Mouse (Mus musculus) brown adipose tissue, adult 24 weeks (tissue): Measurements from ENCODE around the gene Sspo. TPM values are rescaled to one million over a fixed set of nuclear protein-coding genes. Genes with fewer than 3 reads are reported as not detected.

Experiments
- H3K27ac ChIP-seq: fragments of 200-500 bp; replicated peaks from 2 replicates; pipeline ENCODE4 v1.5.1; 2012; ENCODE audit warnings: low read depth, mild to moderate bottlenecking, low read length
- H3K4me1 ChIP-seq: fragments of 200-500 bp; 2 replicates; pipeline ENCODE4 v1.6.1; 2012; ENCODE audit warnings: low read length, mixed read lengths; ENCODE audit not compliant: control insufficient read depth, insufficient read depth, insufficient read length
- H3K4me3 ChIP-seq: fragments of 200-500 bp; 2 replicates; pipeline ENCODE4 v1.5.1; 2012; ENCODE audit warnings: low read depth, mild to moderate bottlenecking, low read length, moderate library complexity; ENCODE audit not compliant: insufficient read depth
- polyA plus RNA-seq: library from polyadenylated mRNA; stranded (reverse); fragments of >200 nt; gene quantifications from 2 replicates; pipeline ENCODE4 v1.2.4, GENCODE M21; 2012; ENCODE audit not compliant: missing spikeins, insufficient read depth, insufficient read length

The Sspo gene
- polyA plus RNA-seq, 1 experiment = not detected

GRCm38 (mm10) chr6:48533475-48533874, 85.4 kb downstream of the Sspo start:
- no peak overlapping the region for H3K4me3 ChIP-seq
- peaks cover 8% of the 10 kb centered on the region for H3K4me1 ChIP-seq
- no peak overlapping the region for H3K27ac ChIP-seq

- Histone ChIP-seq H3K4me3 (no peak overlapping the region), H3K27ac (no peak overlapping the region), H3K4me1 (peaks cover 7% of the 10 kb centered on the region)
Measured at GRCm38 (mm10) chr6:48534913-48535312, 86.9 kb downstream of the Sspo start.

- Histone ChIP-seq H3K27ac (no peak overlapping the region), H3K4me1 (peaks cover 6% of the 10 kb centered on the region), H3K4me3 (no peak overlapping the region)
Measured at GRCm38 (mm10) chr6:48536091-48536490, 88.1 kb downstream of the Sspo start.

- H3K4me3 ChIP-seq = peak within 1 kb of the TSS; percentile 56
- H3K27ac ChIP-seq = no peak within 1 kb of the TSS
- H3K4me1 ChIP-seq = peaks cover 13% of the 10 kb centered on the region
Measured at GRCm38 (mm10) chr6:48537105-48537954, 89.3 kb downstream of the Sspo start, which contains the start of gene Atp6v0e2. TSS of gene Atp6v0e2 (plus strand) at chr6:48537615.

- Histone ChIP-seq H3K27ac (no peak overlapping the region), H3K4me3 (no peak overlapping the region), H3K4me1 (peaks cover 14% of the 10 kb centered on the region)
Measured at GRCm38 (mm10) chr6:48538841-48539737, 91.1 kb downstream of the Sspo start.

GRCm38 (mm10) chr6:48539860-48540259, 91.8 kb downstream of the Sspo start:
- no peak overlapping the region for H3K27ac ChIP-seq
- no peak overlapping the region for H3K4me3 ChIP-seq
- peaks cover 14% of the 10 kb centered on the region for H3K4me1 ChIP-seq

- Histone ChIP-seq H3K4me1 (peaks cover 14% of the 10 kb centered on the region), H3K27ac (peak overlapping the region; percentile 66), H3K4me3 (no peak overlapping the region)
Measured at GRCm38 (mm10) chr6:48540721-48541120, 92.7 kb downstream of the Sspo start.

- Histone ChIP-seq H3K4me1 (peaks cover 14% of the 10 kb centered on the region), H3K27ac (peak overlapping the region; percentile 66), H3K4me3 (no peak overlapping the region)
Measured at GRCm38 (mm10) chr6:48541560-48542450, 93.8 kb downstream of the Sspo start.

GRCm38 (mm10) chr6:48542631-48543030, 94.6 kb downstream of the Sspo start:
- Histone ChIP-seq H3K27ac (peak overlapping the region; percentile 26; the same call in 1 of the 2 replicates), H3K4me1 (peaks cover 14% of the 10 kb centered on the region), H3K4me3 (no peak overlapping the region)

GRCm38 (mm10) chr6:48545251-48545650, 97.2 kb downstream of the Sspo start:
- Histone ChIP-seq H3K27ac (no peak overlapping the region), H3K4me1 (peaks cover 19% of the 10 kb centered on the region), H3K4me3 (no peak overlapping the region)

- H3K27ac ChIP-seq = peak overlapping the region; percentile 49; the same call in 1 of the 2 replicates
Measured at GRCm38 (mm10) chr6:48546271-48546670, 98.2 kb downstream of the Sspo start.

GRCm38 (mm10) chr6:48546858-48547257, 98.8 kb downstream of the Sspo start:
- peak overlapping the region; percentile 49; the same call in 1 of the 2 replicates for H3K27ac ChIP-seq

More at GRCm38 (mm10) chr6:48546271-48546670, 98.2 kb downstream of the Sspo start:
- Histone ChIP-seq H3K4me1 (peaks cover 14% of the 10 kb centered on the region), H3K4me3 (no peak overlapping the region)

GRCm38 (mm10) chr6:48548314-48548713, 100.3 kb downstream of the Sspo start:
- no peak overlapping the region for H3K4me3 ChIP-seq
- peaks cover 5% of the 10 kb centered on the region for H3K4me1 ChIP-seq
- H3K27ac ChIP-seq = peak overlapping the region; percentile 40

More at GRCm38 (mm10) chr6:48546858-48547257, 98.8 kb downstream of the Sspo start:
- peaks cover 12% of the 10 kb centered on the region for H3K4me1 ChIP-seq
- no peak overlapping the region for H3K4me3 ChIP-seq
